Mouse (Mus musculus): ENCODE data around the gene Slc25a40. TPM values are rescaled to one million over a fixed set of nuclear protein-coding genes. Genes with fewer than 3 reads are reported as not detected.
A peak's percentile ranks its signal among the peaks of the same experiment; 100 is the strongest.

Slc25a40 gene
- total and polyA plus RNA-seq, 3 experiments: 7.0 to 11.1 (median 10.2) TPM

DNA sequence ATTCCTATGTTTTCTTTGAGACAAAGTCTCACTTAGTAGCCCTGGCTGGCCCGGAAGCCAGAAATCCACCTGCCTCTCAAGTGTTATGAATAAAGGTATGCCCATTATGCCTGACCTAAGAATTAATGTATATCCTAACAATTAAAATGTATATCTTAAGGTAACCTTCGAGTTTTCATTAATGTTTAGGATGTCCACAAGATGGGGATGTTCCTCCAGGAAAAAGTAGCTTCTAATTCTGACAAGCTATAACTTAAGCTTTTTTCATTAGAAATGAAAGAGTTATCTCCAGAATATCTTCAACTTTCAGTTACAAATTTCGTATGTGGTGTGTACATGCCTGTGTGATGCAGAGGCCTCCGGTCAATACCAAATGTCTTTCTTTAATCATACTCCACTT, 13.9 kb upstream of the Slc25a40 start:
- H3K9ac ChIP-seq (ENCODE audit: insufficient read depth, low read depth): no peak overlapping the region
- no peak overlapping the region for H3K4me3 ChIP-seq (replicated peaks in 1 of 3; ENCODE audit: low read depth in 2 of 3, low read length in 2 of 3, poor library complexity in 1 of 3)
- H3K36me3 ChIP-seq (replicated peaks in 1 of 2; ENCODE audit: control insufficient read depth in 1 of 2, insufficient read depth in 1 of 2, low read length in 1 of 2): peaks cover 33 to 84% of the 10 kb centered on the region in 2 experiments
- H3K4me2 ChIP-seq (ENCODE audit: insufficient read depth, low read depth, poor library complexity, severe bottlenecking): no peak overlapping the region
- dilution Hi-C loops (cut with MboI; ENCODE audit: extremely low pct_ligation_motif_present, extremely low pct_unique_long_range_greater_than_20kb, low sequenced_read_pairs) (no loop called here), in situ Hi-C loops (cut with MboI; ENCODE audit: low pct_ligation_motif_present, low pct_unique_long_range_greater_than_20kb, low sequenced_read_pairs) (no loop called here)
- H3K27me3 ChIP-seq (replicated peaks): no peaks in the 10 kb centered on the region
- TF ChIP-seq RAD21 (IDR thresholded peaks at IDR 0.05; ENCODE audit: low read depth, low read length) (peak; percentile 6; the same call in 1 of the 2 replicates), HCFC1 (IDR thresholded peaks at IDR 0.05; ENCODE audit: low read depth, low read length) (no peak), ZKSCAN1 (IDR thresholded peaks at IDR 0.05; ENCODE audit: borderline replicate concordance, low read depth, low read length) (no peak), ZC3H11A (IDR thresholded peaks at IDR 0.05; ENCODE audit: low read depth, low read length) (no peak)
- no peak for DNase-seq (ENCODE audit: extremely low read depth)
- H3K4me1 ChIP-seq (ENCODE audit: control insufficient read depth in 1 of 2, insufficient read depth in 2 of 2): peaks cover 0 to 2% of the 10 kb centered on the region in 2 experiments; a peak in 1 of 4 replicates
- peaks cover 16% of the 10 kb centered on the region for H3K79me2 ChIP-seq (replicated peaks; ENCODE audit: control insufficient read depth, extremely low read depth, insufficient read depth, poor library complexity, severe bottlenecking)
- H3K9me3 ChIP-seq (replicated peaks; ENCODE audit: low read length): no peaks in the 10 kb centered on the region
- H3K27ac ChIP-seq (ENCODE audit: insufficient read depth, low read depth): no peak overlapping the region

- no peaks in the 10 kb centered on the region for H3K27me3 ChIP-seq (replicated peaks)
- H3K4me3 ChIP-seq (replicated peaks in 1 of 3; ENCODE audit: low read depth in 2 of 3, low read length in 2 of 3, poor library complexity in 1 of 3): no peak overlapping the region
- peaks cover 59% of the 10 kb centered on the region for H3K79me2 ChIP-seq (replicated peaks; ENCODE audit: control insufficient read depth, extremely low read depth, insufficient read depth, poor library complexity, severe bottlenecking)
- TF ChIP-seq BHLHE40 (IDR thresholded peaks at IDR 0.05; ENCODE audit: low read depth, low read length) (no peak), PAX5 (IDR thresholded peaks at IDR 0.05; ENCODE audit: low read length) (no peak), TCF12 (IDR thresholded peaks at IDR 0.05; ENCODE audit: low read depth, low read length) (no peak), GABPA (IDR thresholded peaks at IDR 0.05; ENCODE audit: insufficient replicate concordance, low read depth, low read length) (no peak), KAT2A (IDR thresholded peaks at IDR 0.05; ENCODE audit: insufficient replicate concordance, low read length) (no peak), ELF1 (IDR thresholded peaks at IDR 0.05; ENCODE audit: low read depth, low read length) (no peak), CHD2 (IDR thresholded peaks at IDR 0.05; ENCODE audit: low read length) (no peak), ETS1 (conservative IDR thresholded peaks at IDR 0.05; ENCODE audit: low read depth, low read length) (no peak), MAFK (IDR thresholded peaks at IDR 0.05; ENCODE audit: insufficient replicate concordance, low read length) (peak; percentile 50; the same call in 1 of the 2 replicates), RAD21 (IDR thresholded peaks at IDR 0.05; ENCODE audit: low read depth, low read length) (no peak), EP300 (IDR thresholded peaks at IDR 0.05; ENCODE audit: low read length) (no peak; the same call in 1 of the 2 replicates), POLR2AphosphoS2 (IDR thresholded peaks at IDR 0.05; ENCODE audit: low read depth, low read length) (no peak), SIN3A (IDR thresholded peaks at IDR 0.05; ENCODE audit: low read length) (no peak), HCFC1 (IDR thresholded peaks at IDR 0.05; ENCODE audit: low read depth, low read length) (no peak), MAX (IDR thresholded peaks at IDR 0.05; ENCODE audit: low read length) (no peak), MYC (IDR thresholded peaks at IDR 0.05; ENCODE audit: low read depth, low read length) (no peak), NELFE (IDR thresholded peaks at IDR 0.05; ENCODE audit: low read depth, low read length) (no peak), CTCF (conservative IDR thresholded peaks at IDR 0.05 in 1 of 2, IDR thresholded peaks at IDR 0.05 in 1 of 2; ENCODE audit: low read depth in 2 of 2, low read length in 2 of 2) (no peak), E2F4 (IDR thresholded peaks at IDR 0.05; ENCODE audit: insufficient replicate concordance, low read depth, low read length) (no peak), UBTF (IDR thresholded peaks at IDR 0.05; ENCODE audit: low read depth, low read length) (no peak), MEF2A (IDR thresholded peaks at IDR 0.05; ENCODE audit: borderline replicate concordance, low read depth, low read length) (0 out of 2 replicates have a peak, but pooled peaks have one; percentile 23), IRF4 (IDR thresholded peaks at IDR 0.05; ENCODE audit: low read depth, low read length) (peak; percentile 55)
- H3K27ac ChIP-seq (ENCODE audit: insufficient read depth, low read depth): no peak overlapping the region
- peak overlapping the region; percentile 44; the same call in 1 of the 2 replicates for H3K4me2 ChIP-seq (ENCODE audit: insufficient read depth, low read depth, poor library complexity, severe bottlenecking)
- peaks cover 2 to 61% of the 10 kb centered on the region in 2 experiments; a peak in 3 of 4 replicates for H3K4me1 ChIP-seq (ENCODE audit: control insufficient read depth in 1 of 2, insufficient read depth in 2 of 2)
- peaks cover 23 to 80% of the 10 kb centered on the region in 2 experiments for H3K36me3 ChIP-seq (replicated peaks in 1 of 2; ENCODE audit: control insufficient read depth in 1 of 2, insufficient read depth in 1 of 2, low read length in 1 of 2)
- no peak overlapping the region for H3K9ac ChIP-seq (ENCODE audit: insufficient read depth, low read depth)
- DNase-seq (ENCODE audit: extremely low read depth): no peak
- in situ Hi-C loops (cut with MboI; ENCODE audit: low pct_ligation_motif_present, low pct_unique_long_range_greater_than_20kb, low sequenced_read_pairs): no loop called here
- dilution Hi-C loops (cut with MboI; ENCODE audit: extremely low pct_ligation_motif_present, extremely low pct_unique_long_range_greater_than_20kb, low sequenced_read_pairs): no loop called here
- no peaks in the 10 kb centered on the region for H3K9me3 ChIP-seq (replicated peaks; ENCODE audit: low read length)
Measured at GRCm38 (mm10) chr5:8416683-8417413, 5.8 kb upstream of the Slc25a40 start.

All from CH12.LX (cell line).